Mouse (Mus musculus): Measurements from ENCODE around the gene Psmb1. TPM values are rescaled to one million over a fixed set of nuclear protein-coding genes. Genes with fewer than 3 reads are reported as not detected.
"Not testable (repeated sequence)": the region's sequence is repeated elsewhere in the genome, so short reads cannot be mapped to it uniquely, and the experiment has no call there.

Psmb1 gene
- polyA plus RNA-seq, 1 experiment from 2014 or later = 177 TPM

DNA sequence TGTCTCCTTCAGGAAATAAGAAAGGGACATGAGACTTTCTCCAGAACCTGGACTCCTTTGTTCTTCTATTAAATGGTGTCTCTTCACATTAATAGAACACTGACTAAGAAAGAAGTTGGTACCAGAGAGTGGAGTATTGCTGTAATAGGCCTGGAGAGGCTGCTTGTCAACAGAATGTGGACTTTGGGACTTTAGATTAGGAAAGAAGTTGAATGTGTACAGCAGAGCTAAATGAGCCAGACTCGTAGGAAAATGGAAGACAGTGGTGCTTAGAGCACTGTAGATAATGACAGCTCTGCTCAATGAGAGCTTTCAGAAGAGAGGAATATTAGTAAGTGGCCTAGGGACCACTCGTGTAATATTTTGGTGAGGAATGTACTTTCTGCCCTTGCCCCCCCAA lies 43.0 kb downstream of the Psmb1 start:
- Histone ChIP-seq H3K4me1 (replicated peaks) (no peaks in the 10 kb centered on the region), H3K9ac (no peak overlapping the region), H3K27me3 (no peaks in the 10 kb centered on the region), H3K4me3 (replicated peaks) (no peak overlapping the region), H3K27ac (no peak overlapping the region), H3K4me2 (no peak overlapping the region), H3K36me3 (no peaks in the 10 kb centered on the region), H3K9me3 (replicated peaks) (no peaks in the 10 kb centered on the region)
- DNase-seq = no peak
- 53% methylated on average over 2 of the region's 2 CpGs for WGBS (ENCODE audit: insufficient replicate concordance)
- ATAC-seq (ENCODE audit: low read depth) = no peak

DNA sequence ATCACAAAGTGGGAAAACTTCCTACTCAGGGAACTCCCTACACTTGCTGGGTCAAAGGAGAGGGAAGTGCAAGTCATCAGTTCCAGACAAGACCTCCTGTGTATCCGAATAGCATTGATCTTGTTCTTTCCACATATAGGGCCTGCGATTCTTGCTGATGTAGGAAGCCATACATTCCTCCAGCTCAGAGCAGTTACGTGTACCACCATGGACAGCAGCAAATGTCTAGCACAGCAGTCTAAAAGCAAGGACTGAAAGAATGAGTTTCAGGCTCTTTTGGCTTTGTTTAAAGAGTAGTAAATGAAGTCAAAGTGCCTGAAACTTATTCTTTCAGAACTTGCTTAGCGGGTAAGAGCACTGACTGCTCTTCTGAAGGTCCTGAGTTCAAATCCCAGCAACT lies 44.3 kb downstream of the Psmb1 start:
- H3K36me3 ChIP-seq = no peaks in the 10 kb centered on the region
- H3K27me3 ChIP-seq = no peaks in the 10 kb centered on the region
- DNase-seq (no peak), ATAC-seq (ENCODE audit: low read depth) (no peak)
- no peak overlapping the region for H3K4me3 ChIP-seq (replicated peaks)
- H3K4me1 ChIP-seq (replicated peaks) = no peaks in the 10 kb centered on the region
- no peak overlapping the region for H3K9ac ChIP-seq
- 59% methylated on average over 4 of the region's 4 CpGs for WGBS (ENCODE audit: insufficient replicate concordance)
- no peaks in the 10 kb centered on the region for H3K9me3 ChIP-seq (replicated peaks)
- no peak overlapping the region for H3K4me2 ChIP-seq
- H3K27ac ChIP-seq = no peak overlapping the region

DNA sequence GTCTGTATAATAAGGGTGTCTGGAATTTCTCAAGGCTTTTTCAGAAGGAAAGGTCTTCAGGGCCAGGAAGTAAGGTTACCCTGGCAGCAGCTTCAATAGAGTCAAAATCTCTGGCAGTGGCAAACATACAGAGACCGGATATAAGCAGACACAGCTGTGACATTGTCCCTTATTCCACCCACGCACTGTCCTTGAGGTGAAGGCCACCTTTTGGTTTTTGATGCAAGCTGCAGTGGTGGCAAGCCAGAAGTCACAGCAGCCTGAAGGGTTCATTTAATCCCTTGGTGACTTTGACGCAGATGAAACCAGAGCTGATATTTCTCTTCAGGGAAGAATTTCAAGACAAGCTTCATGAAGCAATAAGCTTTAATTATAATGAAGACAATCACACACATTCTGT lies 49.9 kb downstream of the Psmb1 start:
- H3K4me3 ChIP-seq (replicated peaks) = no peak overlapping the region
- H3K27ac ChIP-seq = no peak overlapping the region
- WGBS (ENCODE audit: insufficient replicate concordance) = 66% methylated on average over 3 of the region's 3 CpGs
- H3K4me2 ChIP-seq = no peak overlapping the region
- no peaks in the 10 kb centered on the region for H3K36me3 ChIP-seq
- no peak for ATAC-seq (ENCODE audit: low read depth)
- no peaks in the 10 kb centered on the region for H3K9me3 ChIP-seq (replicated peaks)
- H3K27me3 ChIP-seq = no peaks in the 10 kb centered on the region
- no peaks in the 10 kb centered on the region for H3K4me1 ChIP-seq (replicated peaks)
- no peak for DNase-seq
- H3K9ac ChIP-seq = no peak overlapping the region

DNA sequence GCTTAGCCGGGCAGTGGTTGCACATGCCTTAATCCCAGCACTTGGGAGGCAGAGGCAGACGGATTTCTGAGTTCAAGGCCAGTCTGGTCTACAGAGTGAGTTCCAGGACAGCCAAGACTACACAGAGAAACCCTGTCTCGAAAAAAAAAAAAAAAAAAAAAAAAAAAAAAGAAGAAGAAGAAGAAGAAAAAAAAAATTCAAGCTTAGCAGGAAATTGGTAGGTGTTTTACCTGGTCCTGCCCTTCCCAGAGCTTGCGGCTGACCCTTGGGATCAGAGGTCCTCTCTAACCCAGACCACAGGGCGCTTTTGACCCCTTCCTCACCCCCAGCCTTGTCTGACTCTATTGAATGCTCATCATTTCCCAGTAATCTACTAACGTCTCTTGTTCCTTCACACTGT lies 50.4 kb downstream of the Psmb1 start:
- not testable (repeated sequence) for DNase-seq; H3K9ac ChIP-seq; H3K9me3 ChIP-seq (replicated peaks); H3K4me2 ChIP-seq; H3K4me1 ChIP-seq (replicated peaks); H3K36me3 ChIP-seq; H3K27me3 ChIP-seq; H3K27ac ChIP-seq; ATAC-seq (ENCODE audit: low read depth); H3K4me3 ChIP-seq (replicated peaks)
- WGBS (ENCODE audit: insufficient replicate concordance) = 55% methylated on average over 6 of the region's 6 CpGs

DNA sequence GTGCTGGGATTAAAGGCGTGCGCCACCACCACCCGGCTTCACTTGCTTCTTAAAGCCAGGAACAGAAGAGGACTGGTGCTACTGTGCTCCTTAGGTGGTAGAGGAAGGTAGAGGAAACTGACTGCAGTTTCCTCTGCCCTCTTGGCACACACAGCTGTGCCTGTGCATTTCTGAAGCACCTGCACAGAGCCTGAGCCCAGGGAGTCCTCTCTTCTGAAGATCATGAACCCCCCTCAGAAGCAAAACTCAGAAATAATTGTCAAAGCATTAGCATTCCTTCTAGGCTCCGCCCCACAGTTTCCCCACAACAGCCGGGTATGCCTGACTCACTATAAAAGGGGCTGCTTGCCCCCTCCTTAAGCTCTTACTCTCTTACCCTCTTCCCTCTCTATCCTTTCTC lies 51.7 kb downstream of the Psmb1 start:
- Histone ChIP-seq H3K4me3 (replicated peaks) (no peak overlapping the region), H3K4me1 (replicated peaks) (no peaks in the 10 kb centered on the region), H3K27ac (no peak overlapping the region), H3K36me3 (no peaks in the 10 kb centered on the region), H3K4me2 (no peak overlapping the region), H3K27me3 (no peaks in the 10 kb centered on the region), H3K9ac (no peak overlapping the region), H3K9me3 (replicated peaks) (no peaks in the 10 kb centered on the region)
- no peak for ATAC-seq (ENCODE audit: low read depth)
- WGBS (ENCODE audit: insufficient replicate concordance) = 51% methylated on average over 5 of the region's 5 CpGs
- no peak for DNase-seq

DNA sequence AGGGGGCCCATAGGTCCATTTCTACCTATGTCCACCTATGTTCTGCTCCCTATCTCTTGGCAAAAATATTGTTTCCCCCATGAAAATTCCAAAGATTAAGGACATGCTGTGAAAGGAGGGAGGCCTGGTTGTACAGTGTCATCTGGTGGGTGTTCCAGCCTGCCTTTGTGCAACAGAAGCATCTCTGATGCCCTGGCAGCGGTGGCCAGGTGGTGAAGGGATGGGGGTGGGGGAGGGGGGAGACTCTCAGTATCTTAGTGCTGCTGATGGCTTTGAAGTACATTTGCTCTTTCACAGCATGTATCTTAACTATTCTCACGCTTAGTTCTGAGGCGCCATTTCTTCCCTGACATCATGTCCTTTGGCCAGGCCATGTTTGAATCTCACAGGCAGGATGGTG lies 54.1 kb downstream of the Psmb1 start:
- H3K36me3 ChIP-seq = no peaks in the 10 kb centered on the region
- ATAC-seq (ENCODE audit: low read depth) (no peak), DNase-seq (no peak)
- no peak overlapping the region for H3K4me3 ChIP-seq (replicated peaks)
- no peak overlapping the region for H3K4me2 ChIP-seq
- H3K27ac ChIP-seq = no peak overlapping the region
- H3K9me3 ChIP-seq (replicated peaks) = no peaks in the 10 kb centered on the region
- H3K4me1 ChIP-seq (replicated peaks) = peaks cover 4% of the 10 kb centered on the region
- 62% methylated on average over 3 of the region's 3 CpGs for WGBS (ENCODE audit: insufficient replicate concordance)
- no peaks in the 10 kb centered on the region for H3K27me3 ChIP-seq
- H3K9ac ChIP-seq = no peak overlapping the region

DNA sequence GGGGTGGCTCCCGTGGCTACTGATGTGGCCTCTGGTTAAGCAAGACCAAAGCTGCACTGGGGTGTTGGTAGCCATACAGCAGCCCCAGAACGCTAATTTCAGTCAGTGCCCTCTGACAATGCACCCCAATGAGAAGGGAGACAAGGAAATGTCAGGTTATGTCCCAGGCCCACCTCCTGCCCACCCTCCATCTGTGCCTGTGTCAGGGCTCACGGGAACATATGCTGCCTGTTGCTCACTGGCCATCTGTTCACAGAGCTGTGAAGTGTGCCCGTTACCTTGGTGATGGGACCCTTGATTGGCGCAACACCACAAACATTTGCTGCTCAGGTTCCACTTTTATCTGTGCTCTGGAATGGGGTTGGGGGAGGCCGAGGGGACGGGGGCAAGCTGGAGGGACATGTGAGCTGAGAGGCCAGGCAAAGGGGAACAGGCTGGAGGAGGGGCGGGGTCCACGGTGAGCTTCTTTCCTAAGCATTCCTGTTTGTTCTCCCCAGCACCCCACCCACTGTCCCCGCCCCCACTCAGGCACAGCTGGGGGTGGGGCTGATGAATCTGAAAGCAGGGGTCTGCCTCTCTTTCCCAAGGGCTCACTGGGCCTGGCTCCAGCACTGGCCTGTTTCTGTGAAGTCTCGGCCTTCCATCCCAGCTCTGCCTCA lies 59.0 kb downstream of the Psmb1 start:
- H3K27ac ChIP-seq = no peak overlapping the region
- DNase-seq (peak; percentile 1), ATAC-seq (ENCODE audit: low read depth) (peak; percentile 68)
- 28% methylated on average over 11 of the region's 11 CpGs for WGBS (ENCODE audit: insufficient replicate concordance)
- no peaks in the 10 kb centered on the region for H3K36me3 ChIP-seq
- H3K9ac ChIP-seq = no peak overlapping the region
- H3K27me3 ChIP-seq = no peaks in the 10 kb centered on the region
- H3K4me3 ChIP-seq (replicated peaks) = no peak overlapping the region
- H3K4me2 ChIP-seq = no peak overlapping the region
- peaks cover 16% of the 10 kb centered on the region for H3K4me1 ChIP-seq (replicated peaks)
- H3K9me3 ChIP-seq (replicated peaks) = no peaks in the 10 kb centered on the region

DNA sequence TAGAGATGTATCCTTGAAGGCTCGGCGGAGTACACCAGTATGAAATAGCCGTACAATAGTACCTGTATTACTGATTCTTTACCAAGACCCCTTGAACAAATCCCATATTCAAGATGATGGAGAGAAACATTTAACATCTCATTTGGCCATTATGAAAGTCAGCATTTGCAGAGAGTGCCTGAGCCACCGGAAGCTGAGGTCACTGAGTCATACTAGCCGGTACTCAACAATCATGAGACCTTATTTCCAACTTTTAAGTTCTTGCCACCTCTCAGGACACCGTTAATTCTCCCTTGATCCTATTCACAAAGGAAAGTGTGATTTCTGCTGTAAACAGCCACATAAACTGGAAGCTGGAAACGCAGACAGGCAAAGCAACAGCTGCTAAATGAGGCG lies 59.5 kb downstream of the Psmb1 start:
- no peak overlapping the region for H3K27ac ChIP-seq

DNA sequence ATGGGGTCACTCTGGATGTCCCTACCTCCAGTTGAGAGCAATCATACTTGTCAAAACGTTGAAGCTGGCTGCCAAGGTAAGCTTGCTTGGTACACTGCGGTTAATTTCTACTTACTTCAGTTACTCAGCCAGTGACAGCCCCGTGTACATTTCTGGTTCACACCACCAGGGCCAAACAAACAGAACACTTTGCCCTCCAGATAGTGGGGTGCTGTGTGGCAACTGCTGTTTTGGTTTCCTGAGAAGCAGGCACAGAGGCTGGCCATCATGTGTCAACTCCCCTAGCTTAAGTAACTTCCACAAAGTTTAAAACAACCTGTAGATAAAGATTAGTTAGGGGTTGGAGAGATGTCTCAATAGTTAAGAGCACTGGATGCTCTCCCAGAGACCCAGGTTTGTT lies 64.8 kb downstream of the Psmb1 start:
- ATAC-seq (ENCODE audit: low read depth) = peak; percentile 39; the same call in 1 of the 2 replicates
- no peak overlapping the region for H3K4me3 ChIP-seq (replicated peaks)
- no peaks in the 10 kb centered on the region for H3K27me3 ChIP-seq
- H3K36me3 ChIP-seq = peaks cover 13% of the 10 kb centered on the region
- no peaks in the 10 kb centered on the region for H3K9me3 ChIP-seq (replicated peaks)
- H3K9ac ChIP-seq = no peak overlapping the region
- no peak overlapping the region for H3K4me2 ChIP-seq
- WGBS (ENCODE audit: insufficient replicate concordance) = 43% methylated on average over 3 of the region's 3 CpGs
- no peak for DNase-seq
- peaks cover 10% of the 10 kb centered on the region; the same call in 1 of the 2 replicates for H3K4me1 ChIP-seq (replicated peaks)
- no peak overlapping the region for H3K27ac ChIP-seq

More for the DNA sequence above, 59.5 kb downstream of the Psmb1 start:
- Histone ChIP-seq H3K4me3 (replicated peaks) (no peak overlapping the region), H3K9me3 (replicated peaks) (no peaks in the 10 kb centered on the region), H3K4me1 (replicated peaks) (peaks cover 16% of the 10 kb centered on the region), H3K36me3 (no peaks in the 10 kb centered on the region), H3K27me3 (no peaks in the 10 kb centered on the region), H3K4me2 (no peak overlapping the region), H3K9ac (no peak overlapping the region)
- DNase-seq = no peak
- WGBS (ENCODE audit: insufficient replicate concordance) = 40% methylated on average over 8 of the region's 8 CpGs
- no peak for ATAC-seq (ENCODE audit: low read depth)

DNA sequence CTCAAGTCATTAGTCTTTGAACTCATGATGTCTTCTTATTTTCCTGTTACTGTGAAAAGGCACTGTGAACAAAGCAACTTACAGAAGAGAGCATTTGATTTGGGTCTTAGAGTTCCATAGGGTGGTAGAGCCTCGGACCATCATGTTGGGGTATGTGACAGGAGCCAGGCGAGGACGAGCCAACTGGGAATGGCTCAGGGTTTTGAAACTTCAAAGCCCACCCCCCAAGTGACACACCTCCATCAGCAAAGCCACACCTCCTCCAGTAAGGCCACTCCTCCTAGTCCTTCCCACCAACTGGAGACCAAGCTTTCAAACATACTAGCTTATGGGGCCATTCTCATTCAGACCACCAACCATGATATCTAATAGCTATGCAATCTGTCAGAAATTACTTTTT lies 67.5 kb downstream of the Psmb1 start:
- no peak for DNase-seq
- Histone ChIP-seq H3K27ac (no peak overlapping the region), H3K4me1 (replicated peaks) (peaks cover 9% of the 10 kb centered on the region; the same call in 1 of the 2 replicates), H3K9me3 (replicated peaks) (no peaks in the 10 kb centered on the region), H3K9ac (no peak overlapping the region), H3K4me2 (no peak overlapping the region), H3K27me3 (no peaks in the 10 kb centered on the region), H3K4me3 (replicated peaks) (no peak overlapping the region), H3K36me3 (peaks cover 18% of the 10 kb centered on the region)
- no peak for ATAC-seq (ENCODE audit: low read depth)
- 65% methylated on average over 3 of the region's 3 CpGs for WGBS (ENCODE audit: insufficient replicate concordance)

DNA sequence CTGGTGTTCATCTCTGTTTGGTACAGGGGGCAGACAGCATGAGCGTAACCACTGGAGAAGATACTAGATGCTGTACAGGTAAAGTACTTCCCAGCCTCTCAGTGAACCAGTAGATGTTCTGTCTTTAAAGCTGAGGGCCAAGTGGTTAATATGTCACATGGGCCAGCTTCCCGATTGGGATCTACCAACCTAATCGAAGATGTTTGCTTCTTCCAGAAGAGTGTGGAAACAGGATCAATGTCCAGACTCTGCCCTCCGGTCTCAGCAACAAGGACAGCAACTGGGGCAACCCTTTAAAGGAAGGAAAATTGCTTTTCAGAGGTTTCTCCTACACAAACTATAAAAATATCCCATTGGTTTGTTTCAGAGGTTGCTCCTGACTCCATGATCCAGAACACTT lies 68.0 kb downstream of the Psmb1 start:
- WGBS (ENCODE audit: insufficient replicate concordance) = 74% methylated on average over 4 of the region's 4 CpGs
- Histone ChIP-seq H3K27ac (no peak overlapping the region), H3K27me3 (no peaks in the 10 kb centered on the region), H3K4me3 (replicated peaks) (no peak overlapping the region), H3K4me2 (no peak overlapping the region), H3K36me3 (peaks cover 22% of the 10 kb centered on the region), H3K9ac (no peak overlapping the region), H3K9me3 (replicated peaks) (no peaks in the 10 kb centered on the region), H3K4me1 (replicated peaks) (peaks cover 9% of the 10 kb centered on the region; the same call in 1 of the 2 replicates)
- DNase-seq (no peak), ATAC-seq (ENCODE audit: low read depth) (no peak)

DNA sequence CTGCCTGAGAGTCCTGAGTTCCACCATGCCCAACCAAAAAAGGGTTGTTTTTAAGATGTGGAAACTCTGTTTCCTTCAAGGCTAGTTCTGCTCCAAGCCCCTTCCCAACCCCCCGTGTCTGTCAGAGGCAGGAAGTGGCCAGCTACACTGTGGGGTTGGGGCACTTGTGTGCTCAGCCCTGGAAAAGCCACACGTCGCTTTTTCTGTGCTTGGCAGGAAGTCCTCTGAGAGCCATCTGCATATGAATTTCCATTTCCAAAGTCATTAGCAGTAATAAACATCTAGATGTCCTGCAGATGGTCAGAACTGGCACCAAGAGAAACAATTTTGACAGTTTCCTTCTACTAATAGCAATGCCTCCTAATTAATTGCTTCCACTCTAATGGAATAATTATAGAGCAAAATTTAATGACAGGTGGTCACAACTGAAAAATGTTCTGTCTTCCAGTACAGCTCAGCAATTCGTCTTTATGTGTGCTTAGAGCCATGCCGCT lies 68.5 kb downstream of the Psmb1 start:
- 30% methylated on average over 5 of the region's 5 CpGs for WGBS (ENCODE audit: insufficient replicate concordance)

More for the DNA sequence above, 68.5 kb downstream of the Psmb1 start:
- Histone ChIP-seq H3K4me1 (replicated peaks) (peaks cover 9% of the 10 kb centered on the region; the same call in 1 of the 2 replicates), H3K9ac (no peak overlapping the region), H3K36me3 (peaks cover 23% of the 10 kb centered on the region), H3K27ac (no peak overlapping the region), H3K9me3 (replicated peaks) (no peaks in the 10 kb centered on the region), H3K4me3 (replicated peaks) (no peak overlapping the region), H3K27me3 (no peaks in the 10 kb centered on the region), H3K4me2 (no peak overlapping the region)
- peak; percentile 45; the same call in 1 of the 2 replicates for ATAC-seq (ENCODE audit: low read depth)
- DNase-seq = no peak
